Comparison of ENCODE assay signal across 15 mouse cellular contexts in genomic region chr11:20057429-20057828, GRCm38 (mm10).
"Had no signal": no experiment of that assay in that cellular context is flagged by ENCODE, and none has a peak within 500 bp of the region (broad histone marks: within the 10 kb centered on the region; RNA-seq: fewer than 3 reads in every experiment).

No protein-coding gene starts in this region.

- H3K4me2 ChIP-seq: liver, embryonic 13.5 days; midbrain, embryonic 15.5 days had no signal

- H3K4me3 ChIP-seq: left cerebral cortex, adult 2 months; liver, embryonic 13.5 days; midbrain, embryonic 15.5 days had no signal

- ATAC-seq: intestine, postnatal 0 days; midbrain, embryonic 15.5 days had no signal

- H3K9me3 ChIP-seq: liver, embryonic 13.5 days; midbrain, embryonic 15.5 days had no signal

- DNase-seq: kidney, adult 2 months; kidney, postnatal 36 days; layer of hippocampus, postnatal 36 days; liver, embryonic 13.5 days; lung, adult 2 months; right cerebral cortex, adult 18-20 months; right cerebral cortex, postnatal 14 days; right cerebral cortex, postnatal 4 days; thymus, adult 18-20 months; thymus, postnatal 36 days had no signal

- H3K4me1 ChIP-seq: midbrain, embryonic 15.5 days had no signal

- H3K27ac ChIP-seq: kidney, postnatal 0 days; left cerebral cortex, adult 2 months; liver, embryonic 13.5 days; macrophage; midbrain, embryonic 15.5 days had no signal

- H3K9ac ChIP-seq: liver, embryonic 13.5 days; midbrain, embryonic 15.5 days had no signal

- H3K27me3 ChIP-seq: liver, embryonic 13.5 days; midbrain, embryonic 15.5 days had no signal
